Mouse (Mus musculus) liver, postnatal 0 days (tissue): ENCODE results near the gene Map3k1.

Source experiments
- CTCF ChIP-seq: sonication (generic); IDR thresholded peaks from 2 replicates; pipeline ENCODE4 v1.5.1; 2016; ENCODE audit warnings: antibody characterized with exemption, low read depth
- EP300 ChIP-seq: IDR thresholded peaks from 2 replicates; pipeline ENCODE4 v1.6.1; 2016; ENCODE audit warnings: antibody characterized with exemption, low read depth, mild to moderate bottlenecking

DNA sequence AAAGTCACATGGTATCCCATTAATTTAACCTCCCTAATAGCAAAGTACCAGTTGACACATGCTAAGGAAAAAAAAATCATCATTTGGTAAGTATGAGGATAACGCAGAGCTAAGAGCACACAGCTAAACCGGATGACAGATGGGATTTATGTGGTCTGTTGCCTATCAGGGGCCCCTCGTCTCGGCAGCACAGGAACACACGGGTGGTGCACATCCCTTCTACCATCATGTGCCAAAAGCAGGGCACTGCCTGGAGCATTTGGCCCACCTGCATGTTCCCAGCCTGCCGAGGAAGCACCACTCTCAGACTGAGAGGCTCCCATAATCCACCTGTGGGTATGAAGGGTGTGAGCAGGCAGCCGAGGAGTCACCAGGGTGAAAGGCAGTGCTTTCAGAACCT lies 63.6 kb downstream of the Map3k1 start:
- no peak for TF ChIP-seq CTCF
- no peak for TF ChIP-seq EP300
